ENCODE assay signal across 8 mouse cellular contexts in genomic region chr13:55420933-55421800, GRCm38 (mm10). TPM values are rescaled to one million over a fixed set of nuclear protein-coding genes. Genes with fewer than 3 reads are reported as not detected.
DNase-seq lines count a peak whose midpoint lies in the region; ATAC-seq and TF ChIP-seq lines count a peak whose summit lies in the region.

No protein-coding gene starts in this region.

- WGBS in hindbrain, postnatal 0 days, result 11% methylated on average over 35 of the region's 35 CpGs

- intact Hi-C loops in left cerebral cortex, adult 2 months (cut with DNase I), result no loop called here

- no peak overlapping the region; the same call in 1 of the 2 replicates for H3K9ac ChIP-seq in hindbrain, postnatal 0 days (replicated peaks; ENCODE audit: low read length)

- no peak overlapping the region for H3K27ac ChIP-seq in hindbrain, postnatal 0 days
- H3K27ac ChIP-seq in left cerebral cortex, adult 2 months, result no peak overlapping the region; the same call in 1 of the 2 replicates

- ATAC-seq in hindbrain, postnatal 0 days, result peak; percentile 73

- TF ChIP-seq CTCF in hindbrain, postnatal 0 days (IDR thresholded peaks at IDR 0.05; ENCODE audit: low read depth), result peak; percentile 84
- TF ChIP-seq CTCF in left cerebral cortex, adult 2 months (IDR thresholded peaks at IDR 0.05), result peak; percentile 74

- peak overlapping the region; percentile 47 for H3K4me2 ChIP-seq in hindbrain, postnatal 0 days (ENCODE audit: low read depth, low read length)

- DNase-seq in Muller cell, postnatal 12 days (ENCODE audit: inconsistent ontology term), result peak; percentile 76
- DNase-seq in cerebellum, postnatal 25 days, result peak; percentile 69 to 78
- peak; percentile 72 for DNase-seq in gastrocnemius, postnatal 10 days
- DNase-seq in hindbrain, postnatal 0 days (ENCODE audit: low spot score), result peak; percentile 83
- DNase-seq in left cerebral cortex, adult 2 months (ENCODE audit: extremely low spot score in 1 of 2, low spot score in 2 of 2), result peak; percentile 57 to 71
- peak; percentile 78 for DNase-seq in lung, postnatal 36 days
- peak; percentile 66 to 68 for DNase-seq in right cerebral cortex, adult 2 months (ENCODE audit: low spot score in 2 of 2)
- peak; percentile 49 to 72 for DNase-seq in urinary bladder, postnatal 4 days (ENCODE audit: low spot score in 2 of 2)

- H3K4me1 ChIP-seq in hindbrain, postnatal 0 days (ENCODE audit: insufficient read depth, low read length), result no peaks in the 10 kb centered on the region; the same call in 1 of the 2 replicates

- no peaks in the 10 kb centered on the region for H3K9me3 ChIP-seq in hindbrain, postnatal 0 days (ENCODE audit: low read length)

- no peaks in the 10 kb centered on the region for H3K36me3 ChIP-seq in hindbrain, postnatal 0 days (ENCODE audit: insufficient read depth, low read length)

- H3K4me3 ChIP-seq in hindbrain, postnatal 0 days (ENCODE audit: low read length), result peak overlapping the region; percentile 18
- H3K4me3 ChIP-seq in left cerebral cortex, adult 2 months, result peak overlapping the region; percentile 44

- H3K27me3 ChIP-seq in hindbrain, postnatal 0 days (ENCODE audit: insufficient read depth, low read length), result peaks cover 16% of the 10 kb centered on the region

RNA-seq across cellular contexts. Expression of gene F12, which starts 5.4 kb away (rescaled TPM):
- total RNA-seq in gastrocnemius, postnatal 10 days (2021), result under 1 TPM in 1 of 2 experiments, not detected in 1; 0.34 TPM
- not detected in 2 replicates for total RNA-seq in hindbrain, postnatal 0 days (2014; rRNA removed)
- 0.26 and 0.48 TPM in 2 replicates for polyA plus RNA-seq in hindbrain, postnatal 0 days (2015; fragmentation: Nextera tagmentation; extraction: Ambion mirVana)
- 1 to 10 TPM in 1 of 2 experiments, under 1 TPM in 1; 0.95 to 1.3 TPM for total RNA-seq in left cerebral cortex, adult 2 months (2021)

RNA-seq across cellular contexts. Expression of gene Pfn3, which starts 6.1 kb away (rescaled TPM):
- not detected for total RNA-seq in gastrocnemius, postnatal 10 days (2021)
- 0.52 TPM in 1 of 2 replicates, not detected in the other for total RNA-seq in hindbrain, postnatal 0 days (2014; rRNA removed)
- 0.37 and 0.68 TPM in 2 replicates for polyA plus RNA-seq in hindbrain, postnatal 0 days (2015; fragmentation: Nextera tagmentation; extraction: Ambion mirVana)
- total RNA-seq in left cerebral cortex, adult 2 months (2021), result not detected

RNA-seq across cellular contexts. Expression of gene Slc34a1, which starts 23.2 kb away (rescaled TPM):
- total RNA-seq in gastrocnemius, postnatal 10 days (2021), result under 1 TPM in 1 of 2 experiments, not detected in 1; 0.11 TPM
- not detected in 2 replicates for total RNA-seq in hindbrain, postnatal 0 days (2014; rRNA removed)
- not detected in 2 replicates for polyA plus RNA-seq in hindbrain, postnatal 0 days (2015; fragmentation: Nextera tagmentation; extraction: Ambion mirVana)
- total RNA-seq in left cerebral cortex, adult 2 months (2021), result under 1 TPM; 0.25 to 0.49 TPM

RNA-seq across cellular contexts. Expression of gene Grk6, which starts 23.7 kb away (rescaled TPM):
- 10 to 100 TPM; 17.4 to 22.3 TPM for total RNA-seq in gastrocnemius, postnatal 10 days (2021)
- total RNA-seq in hindbrain, postnatal 0 days (2014; rRNA removed), result 72.2 and 72.6 TPM in 2 replicates
- 34.7 and 35.5 TPM in 2 replicates for polyA plus RNA-seq in hindbrain, postnatal 0 days (2015; fragmentation: Nextera tagmentation; extraction: Ambion mirVana)
- total RNA-seq in left cerebral cortex, adult 2 months (2021), result 10 to 100 TPM; 61.2 to 66.2 TPM

RNA-seq across cellular contexts. Expression of gene Prr7, which starts 42.9 kb away (rescaled TPM):
- total RNA-seq in gastrocnemius, postnatal 10 days (2021), result 1 to 10 TPM; 2.1 to 2.5 TPM
- total RNA-seq in hindbrain, postnatal 0 days (2014; rRNA removed), result 106 and 119 TPM in 2 replicates
- 4.6 and 4.9 TPM in 2 replicates for polyA plus RNA-seq in hindbrain, postnatal 0 days (2015; fragmentation: Nextera tagmentation; extraction: Ambion mirVana)
- total RNA-seq in left cerebral cortex, adult 2 months (2021), result 10 to 100 TPM; 77.6 to 80.2 TPM
